Mouse (Mus musculus): ENCODE measurements around the gene Rpl12. TPM values are rescaled to one million over a fixed set of nuclear protein-coding genes. Genes with fewer than 3 reads are reported as not detected.

The Rpl12 gene
- polyA plus RNA-seq, 1 experiment = 173 TPM

DNA sequence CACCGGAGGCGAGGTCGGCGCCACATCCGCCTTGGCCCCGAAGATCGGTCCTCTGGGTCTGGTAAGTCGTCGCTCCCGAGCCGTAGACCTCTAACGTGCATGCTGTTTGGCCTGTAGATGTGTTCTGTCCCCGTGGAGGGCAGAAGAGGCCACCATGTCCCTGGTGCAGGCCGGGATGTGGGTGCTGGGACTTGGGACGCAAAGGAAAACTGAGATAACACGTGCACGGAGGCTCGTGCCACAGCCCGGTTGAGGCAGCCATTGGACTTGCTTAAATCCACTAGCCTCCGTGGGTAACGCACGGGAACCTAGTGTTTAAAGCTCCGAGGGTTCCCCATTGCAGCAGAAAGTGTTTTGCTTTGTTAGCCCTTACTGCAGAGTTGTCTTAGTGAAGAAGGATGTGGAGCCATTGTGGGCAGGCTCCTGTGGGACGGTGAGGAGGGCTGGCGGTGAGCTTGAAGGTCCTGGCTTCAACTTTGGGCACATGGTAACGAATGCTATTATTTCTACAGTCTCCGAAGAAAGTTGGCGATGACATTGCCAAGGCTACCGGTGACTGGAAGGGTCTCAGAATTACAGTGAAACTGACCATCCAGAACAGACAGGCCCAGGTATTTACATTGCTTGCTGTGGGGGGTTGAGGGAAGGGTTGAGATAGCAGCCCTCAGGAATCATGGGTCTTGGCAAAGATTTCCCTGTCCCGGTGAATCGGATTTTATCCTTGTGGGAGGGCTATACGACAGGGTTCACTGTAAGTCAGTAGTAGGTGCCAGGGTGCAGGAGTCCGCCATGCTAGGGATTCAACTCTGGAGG lies 909 bp downstream of the Rpl12 start:
- peak overlapping the region; percentile 75 for H3K4me3 ChIP-seq (replicated peaks)
- H3K36me3 ChIP-seq (ENCODE audit: control insufficient read depth) = peaks cover 32% of the 10 kb centered on the region
- no peak for TF ChIP-seq GATA1 (IDR thresholded peaks at IDR 0.05; ENCODE audit: low read length)
- no peak for TF ChIP-seq TAL1 (IDR thresholded peaks at IDR 0.05; ENCODE audit: low read length)
- no peaks in the 10 kb centered on the region for H3K9me3 ChIP-seq (ENCODE audit: control insufficient read depth, low read length)
- peaks cover 68% of the 10 kb centered on the region for H3K4me1 ChIP-seq (ENCODE audit: control insufficient read depth)
- H3K27me3 ChIP-seq (ENCODE audit: control insufficient read depth) = no peaks in the 10 kb centered on the region

DNA sequence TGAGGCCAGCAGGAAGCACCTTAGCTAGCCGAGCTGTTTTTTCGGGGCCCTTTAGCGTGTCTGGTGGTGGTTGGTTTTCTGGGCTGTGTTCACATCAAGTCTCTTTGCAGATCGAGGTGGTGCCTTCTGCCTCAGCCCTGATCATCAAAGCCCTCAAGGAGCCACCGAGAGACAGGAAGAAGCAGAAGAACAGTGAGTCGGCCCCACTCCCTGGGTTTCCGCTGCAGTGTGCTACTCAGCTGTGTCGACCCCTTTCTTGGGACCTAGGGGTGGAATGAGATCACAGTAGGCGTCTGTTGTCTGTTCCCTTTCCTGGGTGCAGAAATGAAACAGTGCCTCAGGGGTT lies 1.5 kb downstream of the Rpl12 start:
- Histone ChIP-seq H3K4me1 (ENCODE audit: control insufficient read depth) (peaks cover 74% of the 10 kb centered on the region), H3K27me3 (ENCODE audit: control insufficient read depth) (no peaks in the 10 kb centered on the region), H3K9me3 (ENCODE audit: control insufficient read depth, low read length) (no peaks in the 10 kb centered on the region), H3K36me3 (ENCODE audit: control insufficient read depth) (peaks cover 32% of the 10 kb centered on the region), H3K4me3 (replicated peaks) (peak overlapping the region; percentile 75)
- TF ChIP-seq GATA1 (IDR thresholded peaks at IDR 0.05; ENCODE audit: low read length) (no peak), TAL1 (IDR thresholded peaks at IDR 0.05; ENCODE audit: low read length) (no peak)

DNA sequence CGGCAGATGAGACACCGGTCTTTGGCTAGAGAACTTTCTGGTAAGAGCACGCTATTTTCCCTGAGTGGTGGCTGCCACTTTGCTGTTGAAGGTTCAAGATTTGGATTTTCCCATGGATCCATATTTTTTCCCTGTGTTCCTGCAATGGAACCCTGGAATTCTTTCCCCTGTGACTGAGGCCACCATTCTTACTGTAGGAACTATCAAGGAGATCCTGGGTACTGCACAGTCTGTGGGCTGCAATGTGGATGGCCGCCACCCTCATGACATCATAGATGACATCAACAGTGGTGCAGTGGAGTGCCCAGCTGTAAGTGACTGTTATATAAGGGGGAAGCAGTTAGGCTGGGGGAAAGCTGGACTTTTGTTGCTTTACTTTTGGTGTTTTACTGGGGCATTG lies 2.2 kb downstream of the Rpl12 start:
- no peak for TF ChIP-seq TAL1 (IDR thresholded peaks at IDR 0.05; ENCODE audit: low read length)
- no peak for TF ChIP-seq GATA1 (IDR thresholded peaks at IDR 0.05; ENCODE audit: low read length)
- H3K4me3 ChIP-seq (replicated peaks) = peak overlapping the region; percentile 75
- H3K27me3 ChIP-seq (ENCODE audit: control insufficient read depth) = no peaks in the 10 kb centered on the region
- peaks cover 81% of the 10 kb centered on the region for H3K4me1 ChIP-seq (ENCODE audit: control insufficient read depth)
- H3K36me3 ChIP-seq (ENCODE audit: control insufficient read depth) = peaks cover 32% of the 10 kb centered on the region
- no peaks in the 10 kb centered on the region for H3K9me3 ChIP-seq (ENCODE audit: control insufficient read depth, low read length)

DNA sequence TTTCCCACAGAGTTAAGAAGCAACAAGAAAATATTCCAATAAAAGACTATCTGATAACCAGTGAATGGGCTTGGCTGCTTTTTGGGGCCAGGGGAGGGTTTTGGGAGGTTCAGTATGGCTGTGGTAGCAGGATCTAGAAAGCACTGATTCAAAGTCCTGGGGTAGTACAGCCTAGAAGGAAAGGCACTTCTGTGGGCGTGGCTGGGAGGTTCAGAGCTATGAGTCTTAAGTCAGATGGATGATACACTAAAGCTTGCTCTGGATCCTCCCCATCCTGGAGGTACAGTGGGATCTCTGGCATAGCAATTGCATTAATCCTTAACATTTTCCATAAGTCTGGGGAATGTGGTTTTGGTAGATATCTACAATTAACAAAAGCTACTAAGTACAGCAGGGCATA lies 2.6 kb downstream of the Rpl12 start:
- H3K36me3 ChIP-seq (ENCODE audit: control insufficient read depth) = peaks cover 32% of the 10 kb centered on the region
- H3K27me3 ChIP-seq (ENCODE audit: control insufficient read depth) = no peaks in the 10 kb centered on the region
- TF ChIP-seq GATA1 (IDR thresholded peaks at IDR 0.05; ENCODE audit: low read length) (no peak), TAL1 (IDR thresholded peaks at IDR 0.05; ENCODE audit: low read length) (no peak)
- H3K9me3 ChIP-seq (ENCODE audit: control insufficient read depth, low read length) = no peaks in the 10 kb centered on the region
- H3K4me3 ChIP-seq (replicated peaks) = peak overlapping the region; percentile 75
- H3K4me1 ChIP-seq (ENCODE audit: control insufficient read depth) = peaks cover 81% of the 10 kb centered on the region

- Histone ChIP-seq H3K36me3 (ENCODE audit: control insufficient read depth) (peaks cover 32% of the 10 kb centered on the region), H3K9me3 (ENCODE audit: control insufficient read depth, low read length) (no peaks in the 10 kb centered on the region), H3K27me3 (ENCODE audit: control insufficient read depth) (no peaks in the 10 kb centered on the region), H3K4me3 (replicated peaks) (no peak overlapping the region), H3K4me1 (ENCODE audit: control insufficient read depth) (peaks cover 81% of the 10 kb centered on the region)
- TF ChIP-seq GATA1 (IDR thresholded peaks at IDR 0.05; ENCODE audit: low read length) = no peak
- no peak for TF ChIP-seq TAL1 (IDR thresholded peaks at IDR 0.05; ENCODE audit: low read length)
Observed at GRCm38 (mm10) chr2:32964659-32965457, 3.5 kb downstream of the Rpl12 start.

- H3K4me3 ChIP-seq (replicated peaks) = peak overlapping the region; percentile 68
- H3K36me3 ChIP-seq (ENCODE audit: control insufficient read depth) = peaks cover 32% of the 10 kb centered on the region
- TF ChIP-seq TAL1 (IDR thresholded peaks at IDR 0.05; ENCODE audit: low read length) (no peak), GATA1 (IDR thresholded peaks at IDR 0.05; ENCODE audit: low read length) (no peak)
- no peaks in the 10 kb centered on the region for H3K9me3 ChIP-seq (ENCODE audit: control insufficient read depth, low read length)
- peaks cover 76% of the 10 kb centered on the region for H3K4me1 ChIP-seq (ENCODE audit: control insufficient read depth)
- no peaks in the 10 kb centered on the region for H3K27me3 ChIP-seq (ENCODE audit: control insufficient read depth)
Observed at GRCm38 (mm10) chr2:32965511-32966183, 4.3 kb downstream of the Rpl12 start.

- no peaks in the 10 kb centered on the region for H3K9me3 ChIP-seq (ENCODE audit: control insufficient read depth, low read length)
- TF ChIP-seq GATA1 (IDR thresholded peaks at IDR 0.05; ENCODE audit: low read length) = no peak
- no peak for TF ChIP-seq TAL1 (IDR thresholded peaks at IDR 0.05; ENCODE audit: low read length)
- H3K4me1 ChIP-seq (ENCODE audit: control insufficient read depth) = peaks cover 70% of the 10 kb centered on the region
- H3K27me3 ChIP-seq (ENCODE audit: control insufficient read depth) = no peaks in the 10 kb centered on the region
- peak overlapping the region; percentile 68 for H3K4me3 ChIP-seq (replicated peaks)
- peaks cover 32% of the 10 kb centered on the region for H3K36me3 ChIP-seq (ENCODE audit: control insufficient read depth)
Observed at GRCm38 (mm10) chr2:32966184-32966688, 4.9 kb downstream of the Rpl12 start.

DNA sequence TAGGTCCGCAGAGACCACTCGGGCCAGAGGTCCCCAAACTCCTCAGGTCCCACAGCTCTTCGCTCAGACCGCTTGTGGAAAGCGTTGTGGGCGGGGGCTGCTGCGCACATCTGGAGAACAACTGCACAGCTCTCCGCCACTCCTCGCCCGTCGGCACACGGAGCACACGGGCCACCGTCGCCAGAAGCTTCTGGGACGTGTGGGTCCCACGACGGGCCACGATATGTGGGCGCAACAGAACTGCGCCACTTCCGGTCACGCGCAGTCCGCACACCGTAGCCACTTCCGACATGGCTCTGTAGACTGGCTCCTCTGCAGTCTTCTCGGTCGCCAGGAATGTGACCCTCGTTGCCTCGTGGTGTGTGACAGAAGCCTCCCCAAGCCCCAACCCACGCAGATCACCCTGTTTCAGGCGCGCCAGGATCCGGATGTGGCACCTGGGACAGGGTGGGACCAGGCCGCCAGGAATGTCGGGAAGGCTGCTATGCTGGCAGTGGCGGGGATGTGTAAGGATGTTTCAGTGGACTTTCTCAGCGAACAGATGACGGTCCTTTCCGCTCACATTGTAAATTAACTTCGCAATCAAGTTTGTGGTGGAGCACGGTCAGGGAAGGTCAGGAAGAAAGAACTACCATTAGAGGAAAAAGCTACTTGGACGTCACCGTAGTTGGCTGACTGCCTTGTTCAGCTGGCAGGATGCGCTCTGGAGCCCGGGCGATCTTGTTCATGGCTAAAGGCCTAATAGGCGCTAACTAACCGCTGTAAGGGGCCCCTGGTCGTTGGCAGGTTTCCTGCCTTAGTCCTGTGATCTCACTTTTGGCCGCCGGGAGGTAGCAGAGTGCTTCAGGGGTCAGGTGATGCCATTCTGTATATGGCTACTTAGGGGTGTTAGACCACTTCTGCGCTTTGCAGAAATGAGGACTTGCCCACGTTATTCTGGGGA lies 5.6 kb downstream of the Rpl12 start:
- H3K4me3 ChIP-seq (replicated peaks) = peak overlapping the region; percentile 68

More for the DNA sequence above, 5.6 kb downstream of the Rpl12 start:
- Histone ChIP-seq H3K9me3 (ENCODE audit: control insufficient read depth, low read length) (no peaks in the 10 kb centered on the region), H3K4me1 (ENCODE audit: control insufficient read depth) (peaks cover 64% of the 10 kb centered on the region), H3K27me3 (ENCODE audit: control insufficient read depth) (no peaks in the 10 kb centered on the region), H3K36me3 (ENCODE audit: control insufficient read depth) (peaks cover 32% of the 10 kb centered on the region)
- TF ChIP-seq GATA1 (IDR thresholded peaks at IDR 0.05; ENCODE audit: low read length) (no peak), TAL1 (IDR thresholded peaks at IDR 0.05; ENCODE audit: low read length) (no peak)

All from erythroblast, embryonic 14.5 days (primary cell).